Mouse (Mus musculus) right cerebral cortex, adult 18-20 months (tissue): ENCODE results near the gene Trdmt1.
A peak's percentile ranks its signal among the peaks of the same experiment; 100 is the strongest.
"Not testable (repeated sequence)": the region's sequence is repeated elsewhere in the genome, so short reads cannot be mapped to it uniquely, and the experiment has no call there.

Experiments used
- DNase-seq: peaks from one replicate; pipeline ENCODE4 v3.0.0; 2022; ENCODE audit warnings: mixed read lengths

Gene Trdmt1

DNA sequence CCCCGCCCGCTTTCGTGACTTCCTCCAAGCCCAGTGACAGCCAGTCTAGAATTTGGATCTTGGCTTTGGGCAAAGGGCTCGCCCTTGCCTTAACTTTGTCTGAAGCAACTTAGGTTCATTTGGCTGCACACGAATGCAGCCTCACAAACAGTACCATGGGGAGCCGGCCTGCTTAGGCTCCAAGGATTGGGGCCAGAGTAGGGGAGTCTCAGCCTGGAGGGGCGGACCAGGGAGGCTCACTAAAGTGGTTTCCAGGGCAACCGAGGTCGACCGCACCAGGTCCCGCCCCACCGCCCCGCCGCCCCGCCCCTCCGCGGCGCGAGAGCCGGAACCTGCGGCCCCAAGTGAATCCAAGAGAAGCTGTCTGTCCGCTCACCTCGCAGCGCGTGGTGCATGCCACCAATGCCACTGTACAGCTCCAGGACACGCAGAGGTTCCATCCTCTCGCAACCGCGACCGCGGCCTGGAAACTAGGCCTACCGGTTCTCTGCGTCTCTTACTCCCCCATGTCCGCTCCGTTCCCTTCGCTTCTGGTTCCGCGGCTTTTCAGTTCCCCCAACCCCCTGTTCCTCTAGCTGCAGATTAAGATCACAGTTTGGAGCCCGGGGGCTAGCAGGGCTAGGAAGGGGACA is at the start of gene Trdmt1:
Trdmt1 (minus strand) TSS at position 476 of the 632 bp plus-strand sequence.
- peak; percentile 80 for DNase-seq

GRCm38 (mm10) chr2:13593328-13593727 is 48.9 kb upstream of the Trdmt1 start:
- DNase-seq, result no peak

GRCm38 (mm10) chr2:13583746-13584145 is 39.3 kb upstream of the Trdmt1 start:
- not testable (repeated sequence) for DNase-seq

DNA sequence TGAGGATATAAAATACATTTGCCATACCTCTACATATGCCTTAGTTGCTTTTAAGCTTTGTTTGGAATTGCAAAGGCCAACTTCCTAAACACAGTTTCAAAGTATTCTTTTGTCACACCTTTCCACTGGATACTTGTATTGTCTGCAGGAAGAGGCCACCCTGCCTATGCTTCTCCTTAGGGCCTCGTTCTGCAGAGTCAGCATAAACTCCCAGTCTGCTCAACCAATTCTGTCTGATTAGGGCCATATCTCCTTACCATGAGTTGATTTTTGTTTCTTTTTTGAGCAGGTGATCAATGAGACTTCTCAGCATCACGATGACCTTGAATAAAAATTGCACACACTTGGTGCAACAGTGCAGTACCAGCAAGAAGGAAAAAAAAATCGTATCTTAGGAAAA is 37.7 kb upstream of the Trdmt1 start:
- DNase-seq, result no peak

- no peak for DNase-seq
Measured at GRCm38 (mm10) chr2:13579991-13580390, 35.5 kb upstream of the Trdmt1 start.

- DNase-seq, result no peak
Measured at GRCm38 (mm10) chr2:13579315-13579714, 34.8 kb upstream of the Trdmt1 start.

- DNase-seq, result no peak
Measured at GRCm38 (mm10) chr2:13578473-13579152, 34.1 kb upstream of the Trdmt1 start.

- DNase-seq, result no peak
Measured at GRCm38 (mm10) chr2:13577399-13577798, 32.9 kb upstream of the Trdmt1 start.

DNA sequence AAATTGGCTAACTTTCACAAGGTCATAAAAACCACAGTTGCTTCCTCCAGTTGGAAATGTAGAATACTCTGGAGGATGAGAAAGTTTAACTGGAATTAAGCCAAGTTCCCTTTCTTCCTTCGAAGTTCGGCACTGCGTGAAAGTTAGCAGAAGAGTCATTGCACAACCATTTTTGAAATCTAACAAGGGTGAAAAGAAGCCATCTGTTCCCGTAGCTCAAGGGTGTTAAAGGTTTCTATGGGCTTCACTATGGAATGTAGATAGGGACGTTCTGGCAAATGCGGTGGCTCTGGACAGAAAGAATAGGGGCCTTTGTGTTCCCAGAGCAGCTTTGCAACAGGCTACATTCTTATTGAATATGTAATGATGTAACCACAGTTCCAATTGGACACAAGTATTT is 31.5 kb upstream of the Trdmt1 start:
- no peak for DNase-seq

DNA sequence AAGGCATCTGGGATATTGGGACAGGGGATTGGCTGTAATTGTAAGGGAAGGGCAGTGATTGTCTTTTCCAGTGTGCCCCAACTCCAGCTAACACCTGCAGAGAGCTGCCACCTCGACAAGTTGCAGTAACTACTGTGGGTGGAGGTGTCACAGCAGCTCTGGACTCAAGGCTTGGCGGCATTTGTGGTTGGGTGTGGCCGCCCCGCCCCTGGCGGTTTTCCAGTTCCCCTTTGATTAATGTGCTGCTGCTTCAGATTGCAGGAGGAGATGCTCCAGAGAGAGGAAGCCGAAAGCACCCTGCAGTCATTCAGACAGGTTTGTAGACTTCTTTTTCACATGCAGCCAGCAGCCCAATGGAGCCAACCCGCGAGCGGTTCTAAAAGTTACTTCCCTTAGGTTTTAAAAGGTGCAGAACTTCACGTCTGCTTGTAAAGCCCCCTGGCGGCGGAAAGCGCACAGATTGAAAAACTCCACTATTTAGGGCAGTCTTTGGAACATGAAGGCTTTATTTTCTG is 30.9 kb upstream of the Trdmt1 start:
- DNase-seq, result peak; percentile 51

DNA sequence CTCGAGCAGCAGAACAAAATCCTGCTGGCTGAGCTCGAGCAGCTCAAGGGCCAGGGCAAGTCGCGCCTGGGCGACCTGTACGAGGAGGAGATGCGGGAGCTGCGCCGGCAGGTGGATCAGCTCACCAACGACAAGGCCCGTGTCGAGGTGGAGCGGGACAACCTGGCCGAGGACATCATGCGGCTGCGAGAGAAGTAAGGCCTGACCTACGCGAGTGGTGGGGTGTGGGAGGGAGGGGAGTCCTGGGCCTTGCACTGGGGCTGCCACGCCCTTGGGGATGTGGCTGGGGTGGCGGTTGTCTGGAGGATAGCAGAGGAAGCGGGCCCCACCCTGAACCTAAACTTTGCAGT is 30.3 kb upstream of the Trdmt1 start:
- no peak for DNase-seq

DNA sequence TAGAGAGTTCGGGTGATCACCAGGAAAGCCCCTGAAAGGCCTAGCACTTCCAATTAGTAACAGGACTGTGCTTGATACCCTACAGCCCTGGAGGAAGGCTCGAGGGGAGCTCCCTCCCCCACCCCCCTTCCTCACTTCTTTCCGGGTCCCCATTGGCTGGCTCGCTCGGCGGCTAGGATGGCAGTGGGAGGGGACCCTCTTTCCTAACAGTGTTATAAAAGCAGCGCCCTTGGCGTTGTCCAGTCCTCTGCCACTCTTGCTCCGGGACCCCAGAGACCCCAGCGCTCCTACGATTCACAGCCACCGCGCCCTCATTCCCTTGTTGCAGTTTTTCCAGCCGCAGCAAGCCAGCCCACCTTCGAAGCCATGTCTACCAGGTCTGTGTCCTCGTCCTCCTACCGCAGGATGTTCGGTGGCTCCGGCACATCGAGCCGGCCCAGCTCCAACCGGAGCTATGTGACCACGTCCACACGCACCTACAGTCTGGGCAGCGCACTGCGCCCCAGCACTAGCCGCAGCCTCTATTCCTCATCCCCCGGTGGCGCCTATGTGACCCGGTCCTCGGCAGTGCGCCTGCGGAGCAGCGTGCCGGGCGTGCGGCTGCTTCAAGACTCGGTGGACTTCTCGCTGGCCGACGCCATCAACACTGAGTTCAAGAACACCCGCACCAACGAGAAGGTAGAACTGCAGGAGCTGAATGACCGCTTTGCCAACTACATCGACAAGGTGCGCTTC is 29.8 kb upstream of the Trdmt1 start:
- DNase-seq, result peak; percentile 18

- DNase-seq, result peak; percentile 26
Measured at GRCm38 (mm10) chr2:13573408-13574065, 29.1 kb upstream of the Trdmt1 start, which contains the start of gene Vim. Vim (plus strand) TSS chr2:13573927.

DNA sequence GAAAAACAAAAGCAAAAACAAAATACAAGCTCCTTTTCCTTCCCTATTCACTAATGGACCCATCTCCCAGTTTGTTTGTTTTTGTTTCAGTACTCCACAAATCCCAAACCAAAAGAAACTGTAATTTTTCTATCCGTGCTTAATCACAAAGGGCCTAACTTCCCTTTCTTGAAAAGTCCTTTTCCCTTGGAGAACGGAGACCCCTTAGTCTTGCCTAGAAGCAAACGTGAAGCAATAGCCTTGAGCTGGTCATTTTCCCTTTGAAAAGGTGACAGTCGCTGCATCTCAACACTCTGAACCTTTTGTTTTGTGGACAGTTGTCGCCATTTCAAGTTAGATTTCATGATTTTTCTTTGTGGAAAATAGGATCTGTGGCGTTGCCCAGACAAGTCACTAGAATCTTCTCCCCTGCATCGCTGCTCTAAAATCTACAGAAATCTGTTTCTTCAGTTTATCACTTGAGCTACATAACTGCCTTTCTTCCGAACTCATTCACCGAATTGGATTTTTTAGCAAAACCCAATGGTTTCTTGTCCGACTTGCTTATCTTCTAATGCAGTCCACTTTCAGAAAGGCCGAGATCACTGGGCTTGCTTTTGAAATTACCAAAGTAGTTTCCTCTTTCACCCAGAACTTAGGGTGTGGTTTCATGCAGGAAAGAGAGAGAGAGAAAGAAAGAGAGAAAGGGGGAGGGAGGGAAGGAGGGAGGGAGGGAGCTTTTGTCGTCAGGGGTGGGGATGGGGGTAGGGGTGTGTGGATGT is 28.4 kb upstream of the Trdmt1 start:
- DNase-seq, result no peak

- no peak for DNase-seq
Measured at GRCm38 (mm10) chr2:13572101-13572553, 27.7 kb upstream of the Trdmt1 start.

DNA sequence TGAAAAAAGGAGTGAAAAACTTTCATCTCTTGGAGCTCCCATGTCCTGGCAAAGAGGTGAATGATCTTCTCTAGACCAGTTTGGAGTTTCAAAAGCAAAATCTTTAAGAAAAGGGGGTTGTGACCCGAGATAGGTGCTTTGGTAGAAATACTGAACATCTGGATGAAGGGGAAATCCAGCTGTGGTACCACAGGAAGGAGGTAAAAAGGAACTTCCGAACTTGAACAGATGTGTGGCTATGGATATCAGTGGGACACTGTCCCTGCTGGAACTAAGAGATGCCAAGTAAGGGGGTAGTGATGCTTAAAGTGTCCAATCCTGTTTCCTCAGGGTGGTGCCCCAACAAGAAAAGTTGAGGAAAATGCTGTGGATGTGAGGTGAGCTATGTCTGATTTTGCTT is 25.7 kb upstream of the Trdmt1 start:
- DNase-seq, result no peak

- no peak for DNase-seq
Measured at GRCm38 (mm10) chr2:13560396-13560795, 15.9 kb upstream of the Trdmt1 start.

- DNase-seq, result no peak
Measured at GRCm38 (mm10) chr2:13559729-13560128, 15.3 kb upstream of the Trdmt1 start.

DNA sequence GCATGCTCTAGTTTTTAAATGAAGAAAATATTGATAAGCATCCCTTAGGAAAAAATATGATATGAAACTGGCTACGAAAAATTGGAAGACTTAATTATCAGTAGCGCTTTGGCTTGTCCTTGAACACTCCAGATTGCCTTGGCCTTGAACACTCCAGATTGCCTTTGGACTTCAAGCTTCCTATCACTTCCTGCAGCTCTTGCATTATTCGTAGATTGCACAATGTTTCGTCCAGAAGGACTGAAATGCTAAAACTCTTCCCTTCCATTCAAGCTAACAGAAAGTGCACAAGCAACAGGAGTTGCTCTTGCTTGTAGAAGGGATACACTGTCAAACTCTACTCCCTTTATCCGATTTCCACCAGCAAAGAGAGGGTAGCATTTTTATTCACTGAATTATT is 14.8 kb upstream of the Trdmt1 start:
- no peak for DNase-seq

DNA sequence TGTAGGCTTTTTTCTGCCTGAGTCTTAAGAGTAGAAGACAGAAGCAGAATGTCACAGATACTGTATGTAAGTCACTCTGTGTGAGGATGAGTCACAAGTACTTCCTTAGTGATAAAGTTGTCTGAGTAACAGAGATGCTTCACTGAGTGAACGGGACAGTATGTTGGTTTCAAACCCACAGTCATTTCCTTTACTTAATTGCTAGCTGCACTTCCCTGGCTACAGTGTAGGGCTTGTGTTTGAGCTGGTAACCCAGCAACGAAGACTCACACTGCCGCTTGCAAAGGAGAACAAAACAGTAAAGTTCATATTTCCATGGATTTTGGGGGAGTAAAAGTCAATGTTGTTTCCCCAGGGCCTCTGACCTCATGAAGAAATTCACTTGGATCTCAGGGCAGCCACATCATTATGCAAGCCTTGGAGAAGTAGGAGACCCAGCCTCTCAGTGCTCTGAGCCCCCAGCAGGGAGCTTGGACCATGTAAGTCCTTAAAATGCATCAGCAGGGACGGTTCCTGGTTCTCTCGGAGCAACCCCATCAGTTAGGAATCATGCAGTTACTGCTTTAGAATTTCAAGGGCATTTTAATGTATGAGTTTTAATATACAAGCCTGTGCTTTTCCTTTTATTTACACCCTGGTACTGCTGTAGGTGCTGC is 14.3 kb upstream of the Trdmt1 start:
- DNase-seq, result no peak

DNA sequence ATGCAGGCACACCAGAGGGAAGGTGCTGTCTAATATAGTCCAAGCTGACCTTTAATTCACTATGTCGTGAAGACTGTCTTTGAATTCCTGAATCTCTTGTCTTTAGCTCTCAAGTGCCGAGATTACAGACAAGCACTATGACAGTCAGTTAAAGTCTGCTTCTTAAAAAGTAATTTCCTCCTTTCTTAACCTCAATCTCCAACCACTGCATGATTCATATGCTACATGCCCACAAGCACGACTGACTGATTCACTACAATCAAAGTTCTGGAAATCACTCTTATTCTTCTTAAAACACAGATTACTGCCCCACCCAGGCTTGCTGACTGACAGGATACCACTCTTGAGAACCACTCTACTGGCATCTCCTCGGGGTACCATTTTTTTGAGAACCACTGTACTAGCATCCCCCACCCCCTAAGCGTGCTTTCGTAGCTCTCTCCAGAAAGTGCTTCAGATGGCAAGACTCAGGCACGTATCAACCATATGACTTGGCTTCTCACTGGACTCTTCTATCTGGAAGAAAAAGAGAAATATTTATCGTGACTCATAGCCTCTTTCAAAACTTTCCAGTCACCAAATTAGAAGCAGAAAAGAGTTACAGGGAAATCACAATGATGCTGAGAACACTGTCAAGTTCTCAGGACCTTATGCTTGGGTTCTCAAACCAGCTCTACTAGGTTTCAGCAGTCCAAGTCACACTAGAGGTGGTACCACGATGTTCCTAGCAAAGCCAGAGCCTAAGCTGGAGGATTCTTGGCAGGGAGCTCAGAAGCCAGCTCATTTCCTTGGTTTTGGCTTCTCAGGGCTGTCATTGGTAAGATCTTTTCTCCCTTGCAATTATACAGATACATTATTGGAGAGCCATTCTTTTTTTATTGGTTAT is 12.9 kb upstream of the Trdmt1 start:
- DNase-seq, result no peak
